Mouse (Mus musculus): ENCODE results near the gene Urb2. TPM values are rescaled to one million over a fixed set of nuclear protein-coding genes. Genes with fewer than 3 reads are reported as not detected.
"Not testable (repeated sequence)": the region's sequence is repeated elsewhere in the genome, so short reads cannot be mapped to it uniquely, and the experiment has no call there.

Urb2 gene
- total and polyA plus RNA-seq, 3 experiments, result 3.8 to 19.5 (median 19.4) TPM

DNA sequence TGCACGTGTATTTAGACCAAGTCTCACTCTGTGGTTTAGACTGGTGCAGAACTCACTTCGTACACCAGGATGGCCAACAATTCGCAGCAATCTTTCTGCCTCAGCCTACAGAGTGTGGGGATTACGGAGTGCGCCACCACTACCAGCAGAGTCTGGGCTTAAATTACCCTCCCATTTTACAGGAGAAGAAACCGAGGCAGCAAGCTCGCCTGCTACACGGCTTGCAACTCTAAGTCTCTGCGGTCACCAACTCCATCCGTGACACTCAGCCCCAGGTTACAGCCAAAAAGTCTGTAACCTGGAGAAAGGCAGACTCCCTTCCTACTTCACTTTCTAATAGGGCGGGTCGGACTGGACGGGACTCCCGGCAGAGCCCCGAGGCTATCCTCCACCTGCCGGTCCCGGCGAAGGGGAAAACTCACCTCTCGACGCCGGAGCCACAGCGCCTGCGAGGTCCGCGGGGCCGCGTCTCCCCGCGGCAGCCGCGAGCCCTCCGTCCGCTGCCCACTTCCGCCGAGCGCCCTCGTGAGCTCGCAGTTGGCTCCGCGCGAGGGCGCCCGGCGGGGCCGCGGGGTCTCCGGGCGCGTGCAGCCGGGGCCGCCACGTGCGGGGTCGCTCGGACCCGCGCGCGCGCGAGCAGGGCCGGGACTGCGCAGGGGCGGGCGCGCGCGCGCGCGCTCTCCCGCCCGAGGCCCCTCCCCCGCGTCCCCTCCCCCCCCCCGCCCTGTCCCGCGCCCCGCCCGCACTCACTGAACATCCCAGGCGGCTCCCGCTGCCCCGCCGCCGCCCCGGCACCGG lies 670 bp upstream of the Urb2 start:
- DNase-seq (ENCODE audit: low spot score), result peak; percentile 81
- H3K36me3 ChIP-seq (replicated peaks), result peaks cover 59% of the 10 kb centered on the region
- no peak for TF ChIP-seq TAL1 (conservative IDR thresholded peaks at IDR 0.05; ENCODE audit: low read depth, low read length)
- no peak for TF ChIP-seq GATA1 (IDR thresholded peaks at IDR 0.05; ENCODE audit: borderline replicate concordance, low read length)
- H3K9me3 ChIP-seq (replicated peaks), result no peaks in the 10 kb centered on the region
- peak overlapping the region; percentile 81 for H3K4me3 ChIP-seq (ENCODE audit: low read depth, low read length)
- no peaks in the 10 kb centered on the region for H3K27me3 ChIP-seq (ENCODE audit: insufficient read depth, low read length)
- H3K4me1 ChIP-seq (ENCODE audit: insufficient read depth, low read depth, low read length), result peaks cover 61% of the 10 kb centered on the region
- 0 out of 2 replicates have a peak, but pooled peaks have one; percentile 6 for ATAC-seq (ENCODE audit: extremely low read depth, insufficient number of reproducible peaks, low FRiP score, poor library complexity, severe bottlenecking)

DNA sequence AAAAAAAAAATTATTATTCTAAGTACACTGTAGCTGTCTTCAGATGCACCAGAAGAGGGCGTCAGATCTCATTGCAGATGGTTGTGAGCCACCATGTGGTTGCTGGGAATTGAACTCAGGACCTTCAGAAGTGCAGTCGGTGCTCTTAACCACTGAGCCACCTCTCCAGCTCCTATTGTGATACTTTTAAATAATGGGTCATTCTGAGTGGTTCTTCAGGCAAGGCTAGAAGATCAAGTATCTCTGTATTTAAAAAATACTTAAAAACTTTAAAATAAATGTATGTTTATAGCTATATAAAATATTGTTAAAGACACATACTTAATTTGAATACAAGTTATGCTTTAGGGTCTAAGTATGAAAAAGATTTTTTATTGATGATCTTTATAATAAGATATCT lies 5.0 kb downstream of the Urb2 start:
- not testable (repeated sequence) for H3K4me3 ChIP-seq (ENCODE audit: low read depth, low read length); DNase-seq (ENCODE audit: low spot score); H3K27me3 ChIP-seq (ENCODE audit: insufficient read depth, low read length); H3K9me3 ChIP-seq (replicated peaks); ATAC-seq (ENCODE audit: extremely low read depth, insufficient number of reproducible peaks, low FRiP score, poor library complexity, severe bottlenecking)
- peaks cover 81% of the 10 kb centered on the region for H3K36me3 ChIP-seq (replicated peaks)
- peaks cover 32% of the 10 kb centered on the region for H3K4me1 ChIP-seq (ENCODE audit: insufficient read depth, low read depth, low read length)

DNA sequence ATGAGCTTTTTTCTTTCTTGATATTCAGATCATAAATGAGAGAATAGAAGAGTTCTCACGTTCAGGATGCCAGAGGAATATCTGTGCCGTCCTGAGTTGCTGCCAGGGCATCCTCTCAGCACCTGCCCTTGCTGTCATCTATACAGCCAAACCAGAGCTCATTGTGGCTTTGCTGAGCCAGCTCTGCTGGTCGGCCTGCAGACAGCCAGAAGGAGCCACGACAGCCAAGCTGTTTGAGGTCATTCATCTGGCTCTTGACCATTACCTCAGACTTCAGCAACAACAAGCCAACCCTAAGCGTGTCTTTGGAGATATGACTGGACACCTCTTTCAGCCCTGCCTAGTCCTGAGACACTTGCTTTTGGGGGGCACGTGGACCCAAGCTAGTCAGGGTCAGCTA lies 6.5 kb downstream of the Urb2 start:
- TF ChIP-seq GATA1 (IDR thresholded peaks at IDR 0.05; ENCODE audit: borderline replicate concordance, low read length) (no peak), POLR2AphosphoS5 (IDR thresholded peaks at IDR 0.05; ENCODE audit: insufficient replicate concordance, low read depth, low read length) (no peak), GATA2 (IDR thresholded peaks at IDR 0.05; ENCODE audit: borderline replicate concordance, low read depth, low read length) (no peak), TAL1 (conservative IDR thresholded peaks at IDR 0.05; ENCODE audit: low read depth, low read length) (no peak), CTCF (IDR thresholded peaks at IDR 0.05; ENCODE audit: low read depth, low read length) (no peak)
- DNase-seq (ENCODE audit: low spot score), result no peak

DNA sequence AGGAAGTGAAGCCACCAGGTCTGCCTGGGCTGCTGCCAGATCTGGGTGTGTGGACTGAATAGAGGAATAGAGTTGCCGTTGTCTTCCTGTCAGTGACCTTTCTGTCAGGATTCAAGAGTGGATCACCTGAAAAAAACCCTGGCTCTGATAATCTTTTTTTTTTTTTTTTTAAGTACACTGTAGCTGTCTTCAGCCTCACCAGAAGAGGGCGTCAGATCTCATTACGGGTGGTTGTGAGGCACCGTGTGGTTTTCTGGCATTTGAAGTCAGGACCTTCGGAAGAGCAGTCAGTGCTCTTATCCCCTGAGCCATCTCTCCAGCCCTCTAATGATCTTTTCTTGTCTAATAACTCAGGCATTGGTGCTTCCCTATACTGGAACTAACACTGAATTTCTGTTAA lies 12.1 kb downstream of the Urb2 start:
- DNase-seq (ENCODE audit: low spot score) (no peak), ATAC-seq (ENCODE audit: extremely low read depth, insufficient number of reproducible peaks, low FRiP score, poor library complexity, severe bottlenecking) (no peak)
- Histone ChIP-seq H3K4me1 (ENCODE audit: insufficient read depth, low read depth, low read length) (peaks cover 18% of the 10 kb centered on the region), H3K4me3 (ENCODE audit: low read depth, low read length) (no peak overlapping the region), H3K9me3 (replicated peaks) (no peaks in the 10 kb centered on the region), H3K27me3 (ENCODE audit: insufficient read depth, low read length) (no peaks in the 10 kb centered on the region), H3K36me3 (replicated peaks) (peaks cover 95% of the 10 kb centered on the region)
- TF ChIP-seq TAL1 (conservative IDR thresholded peaks at IDR 0.05; ENCODE audit: low read depth, low read length), result no peak
- no peak for TF ChIP-seq GATA2 (IDR thresholded peaks at IDR 0.05; ENCODE audit: borderline replicate concordance, low read depth, low read length)
- no peak for TF ChIP-seq GATA1 (IDR thresholded peaks at IDR 0.05; ENCODE audit: borderline replicate concordance, low read length)
- TF ChIP-seq CTCF (IDR thresholded peaks at IDR 0.05; ENCODE audit: low read depth, low read length), result no peak
- TF ChIP-seq POLR2AphosphoS5 (IDR thresholded peaks at IDR 0.05; ENCODE audit: insufficient replicate concordance, low read depth, low read length), result no peak

More for the DNA sequence above, 6.5 kb downstream of the Urb2 start:
- peaks cover 28% of the 10 kb centered on the region for H3K4me1 ChIP-seq (ENCODE audit: insufficient read depth, low read depth, low read length)
- ATAC-seq (ENCODE audit: extremely low read depth, insufficient number of reproducible peaks, low FRiP score, poor library complexity, severe bottlenecking), result no peak
- H3K9me3 ChIP-seq (replicated peaks), result no peaks in the 10 kb centered on the region
- H3K27me3 ChIP-seq (ENCODE audit: insufficient read depth, low read length), result no peaks in the 10 kb centered on the region
- peaks cover 90% of the 10 kb centered on the region for H3K36me3 ChIP-seq (replicated peaks)
- H3K4me3 ChIP-seq (ENCODE audit: low read depth, low read length), result no peak overlapping the region

DNA sequence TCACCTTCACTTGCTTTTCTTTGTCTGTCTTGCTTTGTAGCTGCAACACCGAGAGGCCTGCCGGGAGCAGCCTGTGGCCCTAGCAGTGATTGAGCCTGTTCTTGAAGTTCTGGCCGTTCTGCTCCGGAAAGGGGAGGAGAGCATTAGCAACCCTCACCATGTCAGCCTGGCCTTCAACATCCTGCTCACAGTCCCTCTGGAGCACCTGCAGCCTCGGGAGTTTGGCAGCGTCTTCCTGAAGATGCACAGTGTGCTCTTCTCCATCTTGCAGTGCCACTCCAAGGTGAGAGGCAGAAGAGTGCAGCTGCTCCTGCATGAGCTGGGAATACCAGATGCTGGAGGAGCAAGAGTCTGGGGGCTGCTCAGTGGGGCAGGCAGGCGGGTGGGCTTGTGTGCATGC lies 16.8 kb downstream of the Urb2 start:
- no peak for ATAC-seq (ENCODE audit: extremely low read depth, insufficient number of reproducible peaks, low FRiP score, poor library complexity, severe bottlenecking)
- H3K4me3 ChIP-seq (ENCODE audit: low read depth, low read length), result no peak overlapping the region
- H3K27me3 ChIP-seq (ENCODE audit: insufficient read depth, low read length), result no peaks in the 10 kb centered on the region
- TF ChIP-seq GATA2 (IDR thresholded peaks at IDR 0.05; ENCODE audit: borderline replicate concordance, low read depth, low read length), result no peak
- TF ChIP-seq CTCF (IDR thresholded peaks at IDR 0.05; ENCODE audit: low read depth, low read length), result no peak
- TF ChIP-seq TAL1 (conservative IDR thresholded peaks at IDR 0.05; ENCODE audit: low read depth, low read length), result no peak
- no peak for TF ChIP-seq GATA1 (IDR thresholded peaks at IDR 0.05; ENCODE audit: borderline replicate concordance, low read length)
- TF ChIP-seq POLR2AphosphoS5 (IDR thresholded peaks at IDR 0.05; ENCODE audit: insufficient replicate concordance, low read depth, low read length), result no peak
- no peaks in the 10 kb centered on the region; the same call in 1 of the 2 replicates for H3K4me1 ChIP-seq (ENCODE audit: insufficient read depth, low read depth, low read length)
- H3K36me3 ChIP-seq (replicated peaks), result peaks cover 93% of the 10 kb centered on the region
- no peak for DNase-seq (ENCODE audit: low spot score)
- H3K9me3 ChIP-seq (replicated peaks), result no peaks in the 10 kb centered on the region

DNA sequence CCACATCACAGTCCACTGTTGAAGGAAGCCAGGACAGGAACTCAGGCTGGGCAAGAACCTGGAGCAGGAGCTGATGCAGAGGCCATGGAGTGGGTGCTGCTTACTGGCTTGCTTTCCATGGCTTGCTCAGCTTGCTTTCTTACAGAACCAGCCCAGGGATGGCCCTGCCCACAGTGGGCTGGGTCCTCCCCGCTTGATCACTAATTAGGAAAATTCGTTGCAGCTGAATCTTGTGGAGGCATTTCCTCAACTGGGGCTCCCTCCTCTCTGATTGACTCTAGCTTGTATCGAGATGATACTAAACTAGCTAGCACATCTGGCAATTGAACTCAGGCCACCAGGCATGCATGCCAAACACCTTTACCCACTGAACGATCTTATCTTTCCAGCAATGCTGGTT lies 18.0 kb downstream of the Urb2 start:
- DNase-seq (ENCODE audit: low spot score) (no peak), ATAC-seq (ENCODE audit: extremely low read depth, insufficient number of reproducible peaks, low FRiP score, poor library complexity, severe bottlenecking) (no peak)
- TF ChIP-seq GATA2 (IDR thresholded peaks at IDR 0.05; ENCODE audit: borderline replicate concordance, low read depth, low read length) (no peak), POLR2AphosphoS5 (IDR thresholded peaks at IDR 0.05; ENCODE audit: insufficient replicate concordance, low read depth, low read length) (no peak), TAL1 (conservative IDR thresholded peaks at IDR 0.05; ENCODE audit: low read depth, low read length) (no peak), CTCF (IDR thresholded peaks at IDR 0.05; ENCODE audit: low read depth, low read length) (no peak), GATA1 (IDR thresholded peaks at IDR 0.05; ENCODE audit: borderline replicate concordance, low read length) (no peak)
- H3K9me3 ChIP-seq (replicated peaks), result no peaks in the 10 kb centered on the region
- H3K4me3 ChIP-seq (ENCODE audit: low read depth, low read length), result no peak overlapping the region
- no peaks in the 10 kb centered on the region; the same call in 1 of the 2 replicates for H3K4me1 ChIP-seq (ENCODE audit: insufficient read depth, low read depth, low read length)
- peaks cover 93% of the 10 kb centered on the region for H3K36me3 ChIP-seq (replicated peaks)
- H3K27me3 ChIP-seq (ENCODE audit: insufficient read depth, low read length), result no peaks in the 10 kb centered on the region

Data from G1E (cell line).